Mouse (Mus musculus): ENCODE measurements around the gene Gm3685.
"Not testable (repeated sequence)": the region's sequence is repeated elsewhere in the genome, so short reads cannot be mapped to it uniquely, and the experiment has no call there.

Gene Gm3685

DNA sequence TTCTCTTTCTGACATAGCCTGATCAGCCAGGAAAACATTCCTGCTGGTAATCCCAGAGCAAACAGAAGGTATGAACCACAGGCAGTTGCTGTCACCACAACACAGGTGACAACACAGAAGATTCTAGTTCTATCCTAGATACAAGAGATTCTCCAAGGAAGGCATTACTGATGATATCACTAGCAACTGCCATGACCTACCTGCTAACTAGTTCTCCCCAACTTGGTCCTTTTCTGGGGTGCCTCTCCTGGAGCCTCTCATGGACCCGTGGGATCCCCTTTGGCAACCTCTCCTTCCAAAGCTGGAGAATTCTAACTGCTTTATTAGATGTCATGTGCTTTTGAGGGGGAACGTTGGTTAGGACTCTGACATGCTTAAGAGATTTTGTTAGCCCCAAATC, at the start of gene Gm3685:
TSS of gene Gm3685 (minus strand) at position 101 of the 400 bp plus-strand sequence.
- not testable (repeated sequence) for DNase-seq (ENCODE audit: low read depth, low spot score)

DNA sequence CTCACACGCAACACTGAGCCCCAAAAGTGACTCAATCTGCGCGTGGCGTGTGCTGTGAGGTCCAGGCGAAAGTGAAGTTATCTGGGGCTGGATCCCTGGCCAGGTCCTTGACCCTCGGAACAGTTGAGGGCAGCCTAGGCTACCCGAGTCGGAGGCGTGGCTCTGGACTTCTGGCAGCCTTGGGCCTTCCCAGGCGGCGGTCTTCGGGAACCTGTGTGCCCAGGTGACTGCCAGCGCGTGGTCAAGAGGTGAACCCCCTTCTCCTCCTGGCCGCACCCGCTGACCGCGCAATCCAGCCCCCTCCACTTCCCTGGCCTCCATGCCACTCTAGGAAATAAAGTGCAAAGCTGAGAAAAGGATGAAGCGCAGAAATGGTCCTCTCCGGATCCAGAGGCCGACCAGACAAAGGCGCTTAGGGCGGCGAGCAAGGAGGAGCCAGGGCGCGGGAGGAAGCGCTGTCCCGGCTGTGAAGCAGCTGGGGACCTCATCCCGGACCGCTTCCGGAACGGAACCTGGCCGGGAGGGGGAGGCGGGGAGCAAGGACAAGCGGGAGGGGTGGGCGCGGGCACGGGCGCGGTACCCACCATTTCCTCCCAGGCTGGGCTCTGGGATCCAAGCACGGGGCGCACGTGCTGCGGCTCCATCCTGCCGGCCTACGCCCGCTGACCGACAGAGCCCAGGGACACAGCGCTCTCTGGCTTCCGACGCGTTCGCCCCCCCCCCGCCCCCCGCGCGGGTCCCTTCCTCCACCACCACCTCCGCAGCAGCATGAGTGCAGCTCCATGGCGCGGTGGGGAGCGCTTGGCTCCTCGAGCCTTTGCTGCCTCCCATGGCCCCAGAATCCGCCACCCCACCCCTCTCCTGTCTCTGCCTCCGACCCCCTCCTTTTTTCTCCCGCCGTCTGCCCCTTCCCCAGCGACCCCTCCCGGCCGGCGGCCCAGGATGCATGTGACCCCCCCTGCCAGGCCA, 17.7 kb downstream of the Gm3685 start, which contains the start of gene Gm10406:
TSS of gene Gm10406 (minus strand) at position 669 of the 969 bp plus-strand sequence.
- not testable (repeated sequence) for DNase-seq (ENCODE audit: low read depth, low spot score)

DNA sequence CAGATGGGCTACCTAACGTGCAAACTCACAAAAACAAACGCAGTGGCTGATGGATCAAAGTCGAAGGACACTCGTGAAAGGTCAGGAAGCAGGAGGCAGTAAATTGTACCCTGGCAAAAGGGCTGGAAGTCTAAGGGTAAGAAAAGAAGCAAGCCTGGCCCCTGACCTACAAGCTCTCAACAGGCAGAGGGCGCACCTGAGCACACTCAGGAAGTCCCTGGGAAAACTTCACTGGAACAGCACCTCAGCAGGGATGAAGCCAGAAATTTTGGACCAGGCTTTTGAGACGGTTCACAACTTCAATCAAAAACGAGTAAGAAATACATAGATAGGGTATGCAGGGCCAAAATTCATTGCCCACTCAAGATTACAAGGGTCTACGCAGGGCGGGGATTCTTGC, 18.5 kb downstream of the Gm3685 start:
- not testable (repeated sequence) for DNase-seq (ENCODE audit: low read depth, low spot score)
